Mouse (Mus musculus): Measurements from ENCODE around the gene Ston2. TPM values are rescaled to one million over a fixed set of nuclear protein-coding genes. Genes with fewer than 3 reads are reported as not detected.

The Ston2 gene
- total and polyA plus RNA-seq, 2 experiments: 4.6 to 9.3 TPM

DNA sequence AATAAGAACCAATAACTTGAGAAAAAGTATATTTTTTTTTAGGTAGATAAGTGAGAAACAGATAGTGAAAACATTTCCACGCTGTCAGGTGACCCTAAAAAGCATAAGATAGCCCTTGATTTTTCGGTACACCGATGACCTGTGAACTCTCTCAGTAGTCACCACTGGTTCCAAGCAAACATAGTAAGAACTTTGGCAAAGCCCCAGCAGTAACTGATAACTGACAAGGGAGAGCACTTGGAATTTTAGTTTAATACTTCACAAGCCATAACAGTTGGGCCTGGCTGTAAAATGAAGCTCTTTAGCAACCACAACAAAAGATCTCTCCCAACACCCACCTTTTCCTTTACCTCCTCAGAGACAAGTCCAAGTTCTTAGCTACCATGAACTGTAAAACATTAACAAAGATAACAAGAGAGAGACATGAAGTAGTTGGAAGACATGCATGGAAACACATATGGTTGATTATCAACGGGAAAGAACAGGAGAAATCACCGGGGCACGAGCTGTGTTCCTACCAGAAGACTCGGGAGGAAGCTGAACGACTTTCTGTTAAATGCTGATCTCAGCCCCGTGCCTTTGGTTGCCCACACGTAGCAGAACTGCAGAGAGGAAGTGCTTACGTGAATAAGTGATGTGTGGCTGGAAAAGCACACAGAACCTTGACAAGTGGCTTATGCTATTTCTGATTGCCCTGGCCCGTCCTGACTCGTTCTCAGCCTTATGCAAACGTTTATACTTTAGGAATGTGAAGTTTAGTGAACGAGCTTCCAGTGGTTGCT, 53.8 kb downstream of the Ston2 start:
- Histone ChIP-seq H3K36me3 (ENCODE audit: control insufficient read depth, insufficient read depth, low read length) (no peaks in the 10 kb centered on the region), H3K79me2 (ENCODE audit: control insufficient read depth, insufficient read depth, low read length) (no peaks in the 10 kb centered on the region), H3K27ac (replicated peaks; ENCODE audit: insufficient read depth, low read depth, low read length) (no peak overlapping the region), H3K27me3 (ENCODE audit: control insufficient read depth, insufficient read depth, low read length) (no peaks in the 10 kb centered on the region), H3K9ac (ENCODE audit: low read depth, low read length) (no peak overlapping the region), H3K4me3 (ENCODE audit: insufficient read depth, low read depth, low read length) (no peak overlapping the region), H3K4me1 (ENCODE audit: control insufficient read depth, insufficient read depth, low read length) (peaks cover 12% of the 10 kb centered on the region; the same call in 1 of the 2 replicates)
- 22% methylated on average over 15 of the region's 15 CpGs for WGBS
- peak; percentile 83 for DNase-seq (ENCODE audit: extremely low read depth, low read depth, low spot score)
- TF ChIP-seq CTCF (IDR thresholded peaks at IDR 0.05; ENCODE audit: low read depth, low read length): no peak
- TF ChIP-seq POLR2A (IDR thresholded peaks at IDR 0.05; ENCODE audit: extremely low read depth, insufficient read depth, low read length): no peak

DNA sequence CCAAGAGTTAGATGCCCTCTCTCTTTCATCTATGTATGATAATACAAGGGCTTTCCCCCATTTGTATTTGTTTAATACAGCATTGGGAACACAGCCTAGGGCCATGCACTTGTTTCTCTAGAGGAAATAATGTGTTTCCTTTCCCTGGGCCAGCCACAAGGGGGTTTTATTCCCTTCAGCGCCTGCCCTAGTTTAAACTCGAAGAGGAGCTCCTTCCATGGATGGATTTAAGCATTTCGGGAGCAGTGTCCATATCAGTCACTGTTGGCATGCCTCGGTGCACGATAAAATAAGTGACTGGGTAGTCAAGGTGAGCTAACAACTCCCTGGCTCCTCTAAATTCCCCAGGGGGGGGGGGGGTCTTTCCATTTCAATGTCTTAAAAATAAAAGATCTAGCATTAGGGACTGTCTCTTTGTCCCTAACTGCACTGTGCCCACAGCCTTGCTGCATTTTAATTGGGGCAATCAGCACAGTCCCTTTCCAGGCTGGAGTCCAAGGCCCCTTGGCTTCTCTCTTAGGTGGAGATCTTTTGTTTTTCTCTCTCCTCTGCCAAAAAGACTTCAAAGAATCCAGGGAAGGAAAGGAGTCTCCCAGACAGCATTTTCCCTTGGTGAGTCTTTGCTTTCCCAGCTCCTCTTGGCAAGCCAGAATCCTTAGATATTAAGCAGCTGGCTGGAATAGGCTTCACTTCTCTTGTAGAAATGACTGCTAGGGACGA, 55.3 kb downstream of the Ston2 start:
- Histone ChIP-seq H3K4me3 (ENCODE audit: insufficient read depth, low read depth, low read length) (no peak overlapping the region), H3K27ac (replicated peaks; ENCODE audit: insufficient read depth, low read depth, low read length) (no peak overlapping the region), H3K9ac (ENCODE audit: low read depth, low read length) (no peak overlapping the region), H3K27me3 (ENCODE audit: control insufficient read depth, insufficient read depth, low read length) (no peaks in the 10 kb centered on the region), H3K79me2 (ENCODE audit: control insufficient read depth, insufficient read depth, low read length) (no peaks in the 10 kb centered on the region), H3K4me1 (ENCODE audit: control insufficient read depth, insufficient read depth, low read length) (peaks cover 12% of the 10 kb centered on the region; the same call in 1 of the 2 replicates), H3K36me3 (ENCODE audit: control insufficient read depth, insufficient read depth, low read length) (no peaks in the 10 kb centered on the region)
- WGBS: 89% methylated on average over 6 of the region's 6 CpGs
- TF ChIP-seq POLR2A (IDR thresholded peaks at IDR 0.05; ENCODE audit: extremely low read depth, insufficient read depth, low read length): no peak
- no peak for TF ChIP-seq CTCF (IDR thresholded peaks at IDR 0.05; ENCODE audit: low read depth, low read length)
- no peak for DNase-seq (ENCODE audit: extremely low read depth, low read depth, low spot score)

DNA sequence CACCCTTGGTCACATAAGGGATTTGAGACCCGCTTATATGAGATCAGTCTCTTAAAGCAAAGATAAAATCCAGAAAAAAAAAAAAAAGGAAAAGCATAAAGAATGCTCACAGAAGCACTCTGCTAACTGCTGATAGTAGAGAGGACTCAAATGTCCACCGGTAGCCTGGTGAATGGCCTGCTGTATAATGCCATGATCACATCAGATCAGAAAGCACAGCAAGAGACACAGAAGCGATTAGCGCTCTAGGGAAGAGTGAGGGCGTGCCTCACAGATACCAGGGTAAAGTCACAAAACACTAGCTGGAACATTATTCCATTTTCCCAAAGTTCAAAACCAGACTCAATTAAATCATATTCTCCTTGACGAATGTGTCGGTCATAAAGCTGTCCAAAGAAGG, 62.0 kb downstream of the Ston2 start:
- Histone ChIP-seq H3K79me2 (ENCODE audit: control insufficient read depth, insufficient read depth, low read length) (no peaks in the 10 kb centered on the region), H3K9ac (ENCODE audit: low read depth, low read length) (no peak overlapping the region), H3K4me3 (ENCODE audit: insufficient read depth, low read depth, low read length) (no peak overlapping the region), H3K27me3 (ENCODE audit: control insufficient read depth, insufficient read depth, low read length) (no peaks in the 10 kb centered on the region), H3K36me3 (ENCODE audit: control insufficient read depth, insufficient read depth, low read length) (no peaks in the 10 kb centered on the region), H3K27ac (replicated peaks; ENCODE audit: insufficient read depth, low read depth, low read length) (no peak overlapping the region), H3K4me1 (ENCODE audit: control insufficient read depth, insufficient read depth, low read length) (no peaks in the 10 kb centered on the region)
- no peak for DNase-seq (ENCODE audit: extremely low read depth, low read depth, low spot score)
- WGBS: 93% methylated on average over 7 of the region's 7 CpGs
- TF ChIP-seq CTCF (IDR thresholded peaks at IDR 0.05; ENCODE audit: low read depth, low read length) (no peak), POLR2A (IDR thresholded peaks at IDR 0.05; ENCODE audit: extremely low read depth, insufficient read depth, low read length) (no peak)

DNA sequence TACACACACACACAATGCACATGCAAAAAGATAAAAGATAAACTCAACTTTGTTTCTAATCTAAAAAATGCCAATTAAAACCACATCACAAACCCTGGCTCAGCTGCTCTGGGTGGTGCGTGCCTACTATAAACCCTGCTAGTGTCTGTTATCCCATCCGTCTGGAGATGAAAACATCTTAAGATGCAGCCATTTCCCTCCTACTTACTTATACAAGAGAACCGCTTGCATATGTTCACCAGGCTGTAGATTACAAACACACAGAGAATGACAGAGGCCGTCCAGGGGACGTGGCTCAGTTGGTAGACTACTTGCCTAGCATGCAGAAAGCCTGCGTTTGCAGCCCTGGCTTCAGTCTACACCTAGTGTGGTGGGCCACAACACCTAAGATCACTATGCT, 64.3 kb downstream of the Ston2 start:
- DNase-seq (ENCODE audit: extremely low read depth, low read depth, low spot score): no peak
- Histone ChIP-seq H3K36me3 (ENCODE audit: control insufficient read depth, insufficient read depth, low read length) (no peaks in the 10 kb centered on the region), H3K79me2 (ENCODE audit: control insufficient read depth, insufficient read depth, low read length) (no peaks in the 10 kb centered on the region), H3K9ac (ENCODE audit: low read depth, low read length) (no peak overlapping the region), H3K27me3 (ENCODE audit: control insufficient read depth, insufficient read depth, low read length) (no peaks in the 10 kb centered on the region), H3K4me3 (ENCODE audit: insufficient read depth, low read depth, low read length) (no peak overlapping the region), H3K27ac (replicated peaks; ENCODE audit: insufficient read depth, low read depth, low read length) (no peak overlapping the region), H3K4me1 (ENCODE audit: control insufficient read depth, insufficient read depth, low read length) (no peaks in the 10 kb centered on the region)
- TF ChIP-seq POLR2A (IDR thresholded peaks at IDR 0.05; ENCODE audit: extremely low read depth, insufficient read depth, low read length) (no peak), CTCF (IDR thresholded peaks at IDR 0.05; ENCODE audit: low read depth, low read length) (no peak)
- 95% methylated on average over 6 of the region's 6 CpGs for WGBS

DNA sequence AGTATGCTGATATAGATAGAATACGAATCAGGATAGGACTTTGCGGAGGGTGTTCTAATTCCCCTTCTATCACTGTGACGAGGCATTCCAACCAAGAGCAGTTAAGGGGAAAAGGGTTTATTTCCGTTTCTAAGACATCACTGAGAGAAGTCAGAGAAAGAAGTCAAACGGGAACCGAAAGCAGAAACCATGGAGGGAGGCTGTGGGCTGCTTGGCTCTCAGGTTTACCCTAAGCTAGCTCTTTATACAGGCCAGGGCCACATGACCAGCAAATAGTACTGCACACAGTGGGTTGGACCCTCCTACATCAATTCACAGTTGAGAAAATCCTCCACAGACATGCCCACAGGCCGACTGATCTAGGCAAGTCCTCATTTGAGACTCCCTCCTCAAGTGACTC, 69.1 kb downstream of the Ston2 start:
- Histone ChIP-seq H3K79me2 (ENCODE audit: control insufficient read depth, insufficient read depth, low read length) (no peaks in the 10 kb centered on the region), H3K36me3 (ENCODE audit: control insufficient read depth, insufficient read depth, low read length) (no peaks in the 10 kb centered on the region), H3K4me3 (ENCODE audit: insufficient read depth, low read depth, low read length) (no peak overlapping the region), H3K4me1 (ENCODE audit: control insufficient read depth, insufficient read depth, low read length) (peaks cover 3% of the 10 kb centered on the region; the same call in 1 of the 2 replicates), H3K27me3 (ENCODE audit: control insufficient read depth, insufficient read depth, low read length) (no peaks in the 10 kb centered on the region), H3K27ac (replicated peaks; ENCODE audit: insufficient read depth, low read depth, low read length) (no peak overlapping the region), H3K9ac (ENCODE audit: low read depth, low read length) (no peak overlapping the region)
- no peak for DNase-seq (ENCODE audit: extremely low read depth, low read depth, low spot score)
- no peak for TF ChIP-seq POLR2A (IDR thresholded peaks at IDR 0.05; ENCODE audit: extremely low read depth, insufficient read depth, low read length)
- no peak for TF ChIP-seq CTCF (IDR thresholded peaks at IDR 0.05; ENCODE audit: low read depth, low read length)
- WGBS: 92% methylated on average over 7 of the region's 7 CpGs

Data from liver, adult 2 months (tissue).